Mouse (Mus musculus) liver, embryonic 14.5 days (tissue): ENCODE data around the gene Phf1. TPM values are rescaled to one million over a fixed set of nuclear protein-coding genes. Genes with fewer than 3 reads are reported as not detected.

Experiments used
- ATAC-seq: fragments of 200-750 bp; cut with Nextera tagmentation; 2 replicates; pipeline ENCODE4 v1.8.0; 2017; ENCODE audit warnings: moderate number of reproducible peaks, mild to moderate bottlenecking, moderate library complexity; ENCODE audit not compliant: insufficient read depth
- DNase-seq, 3 experiments: peaks; one replicate each; pipeline ENCODE4 v3.0.0-alpha.2; 2012 to 2013; ENCODE audit warnings: low read depth in 3 of 3, low spot score in 3 of 3
- H3K27ac ChIP-seq: fragments of 300-500 bp; sonication (generic); 2 replicates; pipeline ENCODE4 v1.5.1; 2014; ENCODE audit warnings: moderate library complexity, mild to moderate bottlenecking, control low read depth, inconsistent platforms
- H3K27me3 ChIP-seq: fragments of 300-500 bp; sonication (generic); 2 replicates; pipeline ENCODE4 v1.6.1; 2014; ENCODE audit warnings: mild to moderate bottlenecking, low read length, moderate library complexity; ENCODE audit not compliant: control insufficient read depth, insufficient read depth
- H3K36me3 ChIP-seq: fragments of 300-500 bp; sonication (generic); replicated peaks from 2 replicates; pipeline ENCODE4 v1.6.1; 2014; ENCODE audit warnings: low read depth; ENCODE audit not compliant: control insufficient read depth, insufficient read depth
- H3K4me1 ChIP-seq, 2 experiments: fragments of 200-500 bp in 1 of 2; fragments of 300-500 bp in 1 of 2; sonication (generic) in 1 of 2; replicated peaks; 2 replicates each; pipeline ENCODE4 v1.6.1; 2012 to 2014; ENCODE audit warnings: antibody characterized with exemption in 1 of 2, inconsistent platforms in 1 of 2, low read length in 1 of 2; ENCODE audit not compliant: control insufficient read depth in 2 of 2, insufficient read depth in 2 of 2
- H3K4me2 ChIP-seq: fragments of 300-500 bp; sonication (generic); 2 replicates; pipeline ENCODE4 v1.6.1; 2014; ENCODE audit warnings: low read depth, mild to moderate bottlenecking, control low read depth, moderate library complexity
- H3K4me3 ChIP-seq, 2 experiments: fragments of 200-500 bp in 1 of 2; fragments of 300-500 bp in 1 of 2; sonication (generic) in 1 of 2; 2 replicates each; pipeline ENCODE4 v1.5.1; 2012 to 2014; ENCODE audit warnings: low read depth in 2 of 2, low read length in 2 of 2, mild to moderate bottlenecking in 2 of 2, control low read depth in 1 of 2, inconsistent platforms in 1 of 2, moderate library complexity in 1 of 2; ENCODE audit not compliant: insufficient read depth in 1 of 2
- H3K9ac ChIP-seq: fragments of 300-500 bp; sonication (generic); replicated peaks from 2 replicates; pipeline ENCODE4 v1.6.1; 2014; ENCODE audit warnings: mild to moderate bottlenecking, control low read depth, moderate library complexity
- H3K9me3 ChIP-seq: fragments of 300-500 bp; sonication (generic); 2 replicates; pipeline ENCODE4 v1.6.1; 2016; ENCODE audit warnings: low read length, mixed read lengths; ENCODE audit not compliant: control insufficient read depth
- CTCF ChIP-seq: IDR thresholded peaks from 2 replicates; pipeline ENCODE4 v1.5.1; 2016; ENCODE audit warnings: antibody characterized with exemption, low read depth, control low read depth
- EP300 ChIP-seq: IDR thresholded peaks from 2 replicates; pipeline ENCODE4 v1.6.1; 2016; ENCODE audit warnings: antibody characterized with exemption, low read depth
- WGBS: fragments of 180-500 bp; shearing (Covaris S2); extraction: QIAGEN DNeasy Blood & Tissue Kit; methylation state at CpG from one replicate; pipeline ENCODE4 v1.1.7; 2014; ENCODE audit not compliant: insufficient replicate concordance; 5-methylcytosine and 5-hydroxymethylcytosine counted together
- polyA plus RNA-seq, 2 experiments: library from polyadenylated mRNA; depleted of rRNA in 1 of 2; stranded (reverse) in 1 of 2; unstranded in 1 of 2; fragments of >200 nt; fragmentation: Nextera tagmentation in 1 of 2; extraction: Ambion mirVana in 1 of 2; gene quantifications; 2 replicates each; pipeline versions ENCODE4 v1.2.1 to v1.2.3; 2012 to 2014

The Phf1 gene
- polyA plus RNA-seq, 2 experiments, result 0.94 to 6.4 TPM

- ATAC-seq, result no peak
- no peak for TF ChIP-seq CTCF
Observed at GRCm38 (mm10) chr17:26949866-26950265, 17.0 kb downstream of the Phf1 start.

GRCm38 (mm10) chr17:26950560-26951288 lies 17.9 kb downstream of the Phf1 start:
- H3K9ac ChIP-seq, result no peak overlapping the region
- no peak for ATAC-seq

More at GRCm38 (mm10) chr17:26949866-26950265, 17.0 kb downstream of the Phf1 start:
- WGBS, result 50% methylated on average over 5 of the region's 5 CpGs
- H3K4me2 ChIP-seq, result no peak overlapping the region
- peaks cover 5 to 26% of the 10 kb centered on the region in 2 experiments for H3K4me1 ChIP-seq
- no peak for DNase-seq
- H3K27ac ChIP-seq, result no peak overlapping the region
- H3K27me3 ChIP-seq, result no peaks in the 10 kb centered on the region; the same call in 1 of the 2 replicates
- no peak overlapping the region for H3K4me3 ChIP-seq
- no peak overlapping the region for H3K9ac ChIP-seq
- H3K36me3 ChIP-seq, result no peaks in the 10 kb centered on the region
- H3K9me3 ChIP-seq, result no peaks in the 10 kb centered on the region

GRCm38 (mm10) chr17:26951406-26951805 lies 18.6 kb downstream of the Phf1 start:
- H3K27ac ChIP-seq, result no peak overlapping the region
- 4% methylated on average over 10 of the region's 11 CpGs for WGBS
- no peak overlapping the region for H3K9ac ChIP-seq
- ATAC-seq (no peak), DNase-seq (no peak)
- H3K36me3 ChIP-seq, result no peaks in the 10 kb centered on the region
- H3K9me3 ChIP-seq, result no peaks in the 10 kb centered on the region
- H3K4me3 ChIP-seq, result peak overlapping the region; percentile 10 to 11; a peak in 3 of 4 replicates
- no peaks in the 10 kb centered on the region; the same call in 1 of the 2 replicates for H3K27me3 ChIP-seq
- TF ChIP-seq CTCF (no peak), EP300 (no peak)
- peaks cover 18 to 40% of the 10 kb centered on the region in 2 experiments for H3K4me1 ChIP-seq
- peak overlapping the region; percentile 65 for H3K4me2 ChIP-seq

More at GRCm38 (mm10) chr17:26950560-26951288, 17.9 kb downstream of the Phf1 start:
- 40% methylated on average over 7 of the region's 7 CpGs for whole genome bisulfite sequencing
- no peak overlapping the region for H3K27ac ChIP-seq
- no peak for DNase-seq
- H3K9me3 ChIP-seq, result no peaks in the 10 kb centered on the region
- H3K36me3 ChIP-seq, result no peaks in the 10 kb centered on the region
- peaks cover 11 to 33% of the 10 kb centered on the region in 2 experiments for H3K4me1 ChIP-seq
- H3K27me3 ChIP-seq, result no peaks in the 10 kb centered on the region; the same call in 1 of the 2 replicates
- TF ChIP-seq EP300 (no peak), CTCF (no peak)
- H3K4me3 ChIP-seq, result no peak overlapping the region
- peak overlapping the region; percentile 65; the same call in 1 of the 2 replicates for H3K4me2 ChIP-seq

GRCm38 (mm10) chr17:26951952-26952877 lies 19.4 kb downstream of the Phf1 start:
- ATAC-seq (no peak), DNase-seq (no peak)
- Histone ChIP-seq H3K4me3 (peak overlapping the region; percentile 10 to 18; a peak in 3 of 4 replicates), H3K27ac (no peak overlapping the region), H3K9me3 (no peaks in the 10 kb centered on the region), H3K36me3 (no peaks in the 10 kb centered on the region), H3K9ac (peak overlapping the region; percentile 15), H3K27me3 (no peaks in the 10 kb centered on the region; the same call in 1 of the 2 replicates), H3K4me2 (peak overlapping the region; percentile 65), H3K4me1 (peaks cover 22 to 48% of the 10 kb centered on the region in 2 experiments)
- TF ChIP-seq EP300 (no peak), CTCF (no peak)
- 10% methylated on average over 23 of the region's 23 CpGs for WGBS

GRCm38 (mm10) chr17:26953201-26953600 lies 20.3 kb downstream of the Phf1 start:
- ATAC-seq, result no peak

More at GRCm38 (mm10) chr17:26953201-26953600, 20.3 kb downstream of the Phf1 start:
- Histone ChIP-seq H3K9me3 (no peaks in the 10 kb centered on the region), H3K4me2 (no peak overlapping the region), H3K9ac (no peak overlapping the region), H3K4me3 (no peak overlapping the region), H3K36me3 (no peaks in the 10 kb centered on the region), H3K4me1 (peaks cover 26 to 53% of the 10 kb centered on the region in 2 experiments), H3K27me3 (no peaks in the 10 kb centered on the region; the same call in 1 of the 2 replicates), H3K27ac (no peak overlapping the region)
- DNase-seq, result no peak
- TF ChIP-seq EP300 (no peak), CTCF (no peak)
- 48% methylated on average over 6 of the region's 6 CpGs for WGBS
